Mouse (Mus musculus) hindbrain, embryonic 14.5 days (tissue): ENCODE data around the gene Cops4. TPM values are rescaled to one million over a fixed set of nuclear protein-coding genes. Genes with fewer than 3 reads are reported as not detected.

Source experiments
- microRNA-seq: library from miRNA; unstranded; fragments of <30 nt; microRNA quantifications from one replicate; pipeline ENCODE4, GENCODE M21; 2016
- polyA plus RNA-seq: library from polyadenylated mRNA; unstranded; fragments of >200 nt; fragmentation: Nextera tagmentation; extraction: Ambion mirVana; gene quantifications from 2 replicates; pipeline ENCODE4 v1.2.1, GENCODE M21; 2014

Gene Cops4
- polyA plus RNA-seq, 1 experiment from 2014 or later = 189 TPM

Small RNA genes lying within 50 kb of the gene (microRNA-seq; reads per million reads assigned to microRNA genes)
- not detected for gene Gm23222

Other genes starting within 250 kb of the Cops4 start
- 84.8 and 91.0 TPM in 2 replicates for gene Sec31a, start 102.1 kb upstream of the Cops4 start, polyA plus RNA-seq
- 9.0 and 9.9 TPM in 2 replicates for gene Lin54, start 17.7 kb upstream of the Cops4 start, polyA plus RNA-seq
- gene Plac8, start 53.9 kb downstream of the Cops4 start, polyA plus RNA-seq = 0.60 and 1.4 TPM in 2 replicates
- gene Coq2, start 156.8 kb downstream of the Cops4 start, polyA plus RNA-seq = 58.3 and 63.4 TPM in 2 replicates
- gene Hpse, start 201.4 kb downstream of the Cops4 start, polyA plus RNA-seq = 0.41 and 0.65 TPM in 2 replicates